7 mouse cellular contexts compared by ENCODE assay signal in the genomic region with DNA sequence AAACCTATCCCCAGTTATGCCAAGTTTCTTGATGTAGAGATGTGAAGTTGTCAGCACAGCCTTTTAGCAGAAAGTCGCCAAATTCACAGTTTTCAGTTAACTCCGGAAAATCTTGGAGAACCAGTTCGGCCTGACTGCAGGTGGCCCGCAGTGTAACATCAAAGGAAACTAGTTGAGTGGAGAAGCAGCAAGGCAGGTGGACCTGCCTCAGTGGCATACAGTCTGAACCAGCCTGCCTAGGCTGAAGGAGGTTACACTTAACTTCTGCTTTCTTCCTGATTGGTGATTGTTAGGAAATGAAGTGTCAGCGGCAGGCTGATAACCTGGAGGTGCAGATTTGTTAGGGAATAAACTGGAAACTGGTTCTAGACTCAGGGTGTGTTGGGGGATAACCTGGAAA. TPM values are rescaled to one million over a fixed set of nuclear protein-coding genes. Genes with fewer than 3 reads are reported as not detected.
A peak's percentile ranks its signal among the peaks of the same experiment; 100 is the strongest.
DNase-seq lines count a peak whose midpoint lies in the region; ATAC-seq and TF ChIP-seq lines count a peak whose summit lies in the region.
"Not testable (repeated sequence)": the region's sequence is repeated elsewhere in the genome, so short reads cannot be mapped to it uniquely, and the experiment has no call there.

No protein-coding gene starts in this region.

- H3K27me3 ChIP-seq in embryonic facial prominence, embryonic 11.5 days (ENCODE audit: control insufficient read depth, insufficient read depth, low read length); intestine, embryonic 15.5 days (replicated peaks); intestine, postnatal 0 days (replicated peaks; ENCODE audit: control insufficient read depth, insufficient read depth, low read length); kidney, embryonic 14.5 days (ENCODE audit: control insufficient read depth, insufficient read depth, low read length); lung, embryonic 14.5 days (ENCODE audit: insufficient read depth, low read length): not testable (repeated sequence)

- H3K4me2 ChIP-seq in embryonic facial prominence, embryonic 11.5 days (ENCODE audit: low read depth, low read length); intestine, embryonic 15.5 days (replicated peaks); kidney, embryonic 14.5 days (replicated peaks; ENCODE audit: low read depth, low read length); lung, embryonic 14.5 days: not testable (repeated sequence)
- peak overlapping the region; percentile 10; the same call in 1 of the 2 replicates for H3K4me2 ChIP-seq in intestine, postnatal 0 days (replicated peaks; ENCODE audit: low read depth)

- H3K4me3 ChIP-seq in ES-E14 (ENCODE audit: insufficient read depth in 1 of 2, low read depth in 1 of 2, low read length in 2 of 2, poor library complexity in 1 of 2, severe bottlenecking in 1 of 2); embryonic facial prominence, embryonic 11.5 days (ENCODE audit: low read depth, low read length); intestine, embryonic 15.5 days (replicated peaks); intestine, postnatal 0 days (ENCODE audit: low read depth, low read length); kidney, embryonic 14.5 days (ENCODE audit: low read length); lung, embryonic 14.5 days (ENCODE audit: low read depth, low read length): not testable (repeated sequence)

- not testable (repeated sequence) for H3K9me3 ChIP-seq in ES-E14 (ENCODE audit: control insufficient read depth, insufficient read depth, low read depth, low read length); embryonic facial prominence, embryonic 11.5 days (replicated peaks; ENCODE audit: control insufficient read depth, low read length); intestine, embryonic 15.5 days; intestine, postnatal 0 days (ENCODE audit: control insufficient read depth); kidney, embryonic 14.5 days (ENCODE audit: control insufficient read depth, low read length); lung, embryonic 14.5 days (ENCODE audit: low read depth, low read length)

- in situ Hi-C loops in ES-E14 (cut with MboI; ENCODE audit: low sequenced_read_pairs in 2 of 2, unreplicated experiment in 2 of 2): not testable (repeated sequence)

- DNase-seq in ES-E14 (ENCODE audit: low read depth, low spot score): peak; percentile 9
- DNase-seq in ZHBTc4 (ENCODE audit: low read depth, low spot score): peak; percentile 37
- DNase-seq in embryonic facial prominence, embryonic 11.5 days (ENCODE audit: low spot score): peak; percentile 36
- DNase-seq in lung, embryonic 14.5 days: peak; percentile 39

- not testable (repeated sequence) for H3K27ac ChIP-seq in ES-E14 (ENCODE audit: insufficient read depth, low read depth, low read length, poor library complexity, severe bottlenecking); embryonic facial prominence, embryonic 11.5 days (replicated peaks; ENCODE audit: low read depth, low read length); intestine, embryonic 15.5 days; intestine, postnatal 0 days (ENCODE audit: low read depth, low read length); kidney, embryonic 14.5 days (ENCODE audit: low read depth, low read length); lung, embryonic 14.5 days (ENCODE audit: low read depth)

- WGBS in embryonic facial prominence, embryonic 11.5 days: 44% methylated on average over 5 of the region's 5 CpGs
- 21% methylated on average over 5 of the region's 5 CpGs for WGBS in intestine, embryonic 15.5 days
- 9% methylated on average over 5 of the region's 5 CpGs for WGBS in intestine, postnatal 0 days
- 34% methylated on average over 5 of the region's 5 CpGs for WGBS in kidney, embryonic 14.5 days
- WGBS in lung, embryonic 14.5 days: 22% methylated on average over 5 of the region's 5 CpGs

- not testable (repeated sequence) for ATAC-seq in embryonic facial prominence, embryonic 11.5 days (replicated peaks; ENCODE audit: insufficient number of reproducible peaks, low FRiP score, low TSS enrichment, low read depth); lung, embryonic 14.5 days (ENCODE audit: insufficient read depth)
- peak; percentile 68; the same call in 1 of the 2 replicates for ATAC-seq in intestine, embryonic 15.5 days
- ATAC-seq in intestine, postnatal 0 days: peak; percentile 45
- ATAC-seq in kidney, embryonic 14.5 days (ENCODE audit: low FRiP score, low TSS enrichment): 0 out of 2 replicates have a peak, but pooled peaks have one; percentile 32

- not testable (repeated sequence) for H3K9ac ChIP-seq in ES-E14 (ENCODE audit: insufficient read depth, low read depth, low read length, poor library complexity, severe bottlenecking); embryonic facial prominence, embryonic 11.5 days (replicated peaks; ENCODE audit: low read length); intestine, embryonic 15.5 days; intestine, postnatal 0 days (ENCODE audit: low read depth, low read length); kidney, embryonic 14.5 days (ENCODE audit: low read depth, low read length); lung, embryonic 14.5 days

- not testable (repeated sequence) for TF ChIP-seq CTCF in intestine, postnatal 0 days (IDR thresholded peaks at IDR 0.05; ENCODE audit: low read depth); lung, embryonic 14.5 days (IDR thresholded peaks at IDR 0.05; ENCODE audit: low read depth)

- not testable (repeated sequence) for H3K4me1 ChIP-seq in ES-E14 (ENCODE audit: control insufficient read depth in 2 of 2, insufficient read depth in 2 of 2, low read length in 2 of 2, poor library complexity in 1 of 2); embryonic facial prominence, embryonic 11.5 days (ENCODE audit: control insufficient read depth, insufficient read depth, low read length); intestine, embryonic 15.5 days (replicated peaks); intestine, postnatal 0 days (replicated peaks; ENCODE audit: control insufficient read depth, insufficient read depth, low read length); kidney, embryonic 14.5 days (ENCODE audit: control insufficient read depth, insufficient read depth, low read length); lung, embryonic 14.5 days (ENCODE audit: insufficient read depth)

- H3K36me3 ChIP-seq in ES-E14 (ENCODE audit: control insufficient read depth, insufficient read depth, low read length, poor library complexity, severe bottlenecking); embryonic facial prominence, embryonic 11.5 days (replicated peaks; ENCODE audit: control insufficient read depth, insufficient read depth, low read depth, low read length); intestine, embryonic 15.5 days; intestine, postnatal 0 days (ENCODE audit: control insufficient read depth, insufficient read depth); kidney, embryonic 14.5 days (ENCODE audit: control insufficient read depth, insufficient read depth, low read length); lung, embryonic 14.5 days (ENCODE audit: insufficient read depth): not testable (repeated sequence)

RNA-seq across cellular contexts. Expression of a gene that starts 14.3 kb away (rescaled TPM):
- 0.11 and 0.31 TPM in 2 replicates for total RNA-seq in ES-E14 (2012; rRNA removed)
- 0.14 TPM in 1 of 2 replicates, not detected in the other for polyA plus RNA-seq in embryonic facial prominence, embryonic 11.5 days (2014; fragmentation: Nextera tagmentation; extraction: Ambion mirVana)
- polyA plus RNA-seq in intestine, embryonic 15.5 days (2015; fragmentation: Nextera tagmentation; extraction: Ambion mirVana): 8.2 and 9.1 TPM in 2 replicates
- polyA plus RNA-seq in intestine, postnatal 0 days (2015; fragmentation: Nextera tagmentation; extraction: Ambion mirVana): 14.8 and 18.5 TPM in 2 replicates
- 0.20 and 0.28 TPM in 2 replicates for polyA plus RNA-seq in kidney, embryonic 14.5 days (2014; fragmentation: Nextera tagmentation; extraction: Ambion mirVana)
- polyA plus RNA-seq in lung, embryonic 14.5 days (2014; fragmentation: Nextera tagmentation; extraction: Ambion mirVana): 0.11 and 0.18 TPM in 2 replicates
